Mouse (Mus musculus) hindbrain, embryonic 16.5 days (tissue): Measurements from ENCODE around the gene Kat6b. TPM values are rescaled to one million over a fixed set of nuclear protein-coding genes. Genes with fewer than 3 reads are reported as not detected.

ENCODE experiments used
- ATAC-seq: fragments of 200-750 bp; cut with Nextera tagmentation; 2 replicates; pipeline ENCODE4 v1.8.0; 2017; ENCODE audit warnings: moderate TSS enrichment, moderate library complexity
- H3K27ac ChIP-seq: fragments of 300-500 bp; sonication (generic); 2 replicates; pipeline ENCODE4 v1.5.1; 2014; ENCODE audit warnings: low read depth, mild to moderate bottlenecking, control low read depth, low read length, moderate library complexity
- H3K27me3 ChIP-seq: fragments of 300-500 bp; sonication (generic); replicated peaks from 2 replicates; pipeline ENCODE4 v1.6.1; 2014; ENCODE audit warnings: low read length; ENCODE audit not compliant: control insufficient read depth, insufficient read depth
- H3K36me3 ChIP-seq: fragments of 300-500 bp; sonication (generic); 2 replicates; pipeline ENCODE4 v1.6.1; 2014; ENCODE audit warnings: mild to moderate bottlenecking, low read length, moderate library complexity, mixed read lengths; ENCODE audit not compliant: control insufficient read depth, insufficient read depth
- H3K4me1 ChIP-seq: fragments of 300-500 bp; sonication (generic); 2 replicates; pipeline ENCODE4 v1.6.1; 2014; ENCODE audit warnings: low read depth, low read length; ENCODE audit not compliant: control insufficient read depth, insufficient read depth
- H3K4me2 ChIP-seq: fragments of 300-500 bp; sonication (generic); 2 replicates; pipeline ENCODE4 v1.6.1; 2014; ENCODE audit warnings: mild to moderate bottlenecking, low read length, control low read depth, moderate library complexity
- H3K4me3 ChIP-seq: fragments of 300-500 bp; sonication (generic); 2 replicates; pipeline ENCODE4 v1.5.1; 2014; ENCODE audit warnings: mild to moderate bottlenecking, low read length, control low read depth, moderate library complexity
- H3K9ac ChIP-seq: fragments of 300-500 bp; sonication (generic); 2 replicates; pipeline ENCODE4 v1.6.1; 2014; ENCODE audit warnings: low read depth, mild to moderate bottlenecking, control low read depth, low read length, moderate library complexity
- H3K9me3 ChIP-seq: fragments of 300-500 bp; sonication (generic); 2 replicates; pipeline ENCODE4 v1.6.1; 2014; ENCODE audit warnings: mild to moderate bottlenecking, low read length, moderate library complexity; ENCODE audit not compliant: control insufficient read depth
- WGBS: fragments of 180-500 bp; shearing (Covaris S2); extraction: QIAGEN DNeasy Blood & Tissue Kit; methylation state at CpG from one replicate; pipeline ENCODE4 v1.1.7; 2014; 5-methylcytosine and 5-hydroxymethylcytosine counted together
- polyA plus RNA-seq: library from polyadenylated mRNA; unstranded; fragments of >200 nt; fragmentation: Nextera tagmentation; extraction: Ambion mirVana; gene quantifications from 2 replicates; pipeline ENCODE4 v1.2.1, GENCODE M21; 2015

The Kat6b gene
- polyA plus RNA-seq, 1 experiment from 2014 or later, result 14.2 TPM

DNA sequence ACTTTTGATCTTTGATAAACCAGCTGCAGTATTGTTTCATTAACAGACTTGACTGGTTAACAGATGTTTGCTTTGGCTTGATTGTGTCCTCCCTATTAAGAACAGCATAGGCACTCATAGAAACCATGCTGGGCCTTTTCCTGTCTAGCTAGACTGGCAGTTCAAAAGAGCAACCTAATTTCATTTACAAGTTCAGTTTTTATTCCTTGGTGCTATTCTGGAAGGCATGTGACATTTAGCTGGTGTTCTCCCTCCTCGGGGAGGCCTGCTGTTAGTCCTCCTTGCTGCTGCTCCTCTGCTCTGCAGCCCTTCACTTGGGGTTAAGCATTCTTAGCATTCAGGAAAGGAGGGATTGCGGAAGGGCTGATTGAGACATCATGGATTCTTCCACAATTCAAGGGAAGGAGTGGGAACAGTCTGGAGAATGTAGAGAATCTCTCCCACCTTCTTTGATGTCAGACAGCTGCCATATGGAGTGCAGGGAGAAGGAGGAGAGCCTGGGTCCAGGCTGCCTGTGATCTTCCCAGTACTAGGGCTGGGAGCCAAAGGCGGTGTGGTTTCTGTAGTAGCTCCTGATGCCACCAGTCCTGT, 42.7 kb downstream of the Kat6b start:
- H3K27ac ChIP-seq, result peak overlapping the region; percentile 52; the same call in 1 of the 2 replicates
- no peak overlapping the region for H3K9ac ChIP-seq
- no peaks in the 10 kb centered on the region for H3K27me3 ChIP-seq
- H3K4me1 ChIP-seq, result peaks cover 20% of the 10 kb centered on the region
- no peak overlapping the region for H3K4me3 ChIP-seq
- H3K36me3 ChIP-seq, result no peaks in the 10 kb centered on the region
- H3K4me2 ChIP-seq, result no peak overlapping the region
- WGBS, result 40% methylated on average over 3 of the region's 3 CpGs
- no peaks in the 10 kb centered on the region for H3K9me3 ChIP-seq
- peak; percentile 69 for ATAC-seq

DNA sequence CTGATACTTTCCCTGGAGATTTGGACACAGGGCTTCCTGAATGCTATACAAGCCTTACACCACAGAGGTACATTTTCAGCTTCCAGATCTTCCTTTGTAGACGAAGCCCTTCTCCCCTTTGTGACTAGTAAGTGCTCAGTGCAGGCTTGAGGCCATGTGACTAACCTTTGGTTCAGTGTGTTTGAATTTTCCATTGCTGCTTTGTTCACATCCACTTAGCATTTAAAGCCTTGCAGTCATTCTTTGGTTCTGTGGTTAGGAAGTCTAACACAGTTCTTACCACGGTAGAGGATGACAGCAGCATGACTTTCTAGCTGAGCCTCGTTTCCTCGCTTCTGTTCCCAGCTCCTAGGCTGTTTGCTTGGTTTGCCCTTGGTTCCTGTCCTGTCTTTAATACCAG, 44.4 kb downstream of the Kat6b start:
- Histone ChIP-seq H3K9ac (no peak overlapping the region), H3K4me2 (no peak overlapping the region), H3K9me3 (no peaks in the 10 kb centered on the region), H3K36me3 (no peaks in the 10 kb centered on the region), H3K4me1 (peaks cover 16% of the 10 kb centered on the region), H3K27ac (no peak overlapping the region), H3K27me3 (no peaks in the 10 kb centered on the region), H3K4me3 (no peak overlapping the region)
- no peak for ATAC-seq
- WGBS, result 61% methylated on average over 4 of the region's 4 CpGs

DNA sequence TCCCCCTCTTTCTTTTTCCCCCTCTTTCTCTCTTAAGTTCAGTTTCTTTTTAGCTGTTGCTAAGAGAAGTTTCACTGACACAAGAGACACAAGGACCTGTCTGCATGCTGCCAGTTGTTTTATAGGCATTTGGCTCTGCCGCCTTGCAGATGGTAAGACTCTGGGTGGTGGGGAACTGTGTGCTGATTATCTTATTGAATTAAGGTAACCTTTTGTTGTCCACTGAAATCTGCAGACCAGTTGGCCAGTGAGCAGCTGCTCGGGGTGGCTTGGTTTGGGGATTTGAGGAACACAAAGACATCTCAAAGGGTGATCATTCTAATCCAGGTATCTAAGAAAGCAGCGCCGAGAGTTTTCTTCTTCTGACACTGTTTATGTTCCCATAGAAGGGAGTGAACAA, 52.3 kb downstream of the Kat6b start:
- H3K4me1 ChIP-seq, result peaks cover 8% of the 10 kb centered on the region
- no peaks in the 10 kb centered on the region for H3K9me3 ChIP-seq
- no peak overlapping the region for H3K9ac ChIP-seq
- H3K36me3 ChIP-seq, result no peaks in the 10 kb centered on the region
- H3K27ac ChIP-seq, result no peak overlapping the region
- no peak overlapping the region for H3K4me3 ChIP-seq
- H3K4me2 ChIP-seq, result no peak overlapping the region
- ATAC-seq, result no peak
- 43% methylated on average over 4 of the region's 4 CpGs for WGBS
- no peaks in the 10 kb centered on the region for H3K27me3 ChIP-seq

DNA sequence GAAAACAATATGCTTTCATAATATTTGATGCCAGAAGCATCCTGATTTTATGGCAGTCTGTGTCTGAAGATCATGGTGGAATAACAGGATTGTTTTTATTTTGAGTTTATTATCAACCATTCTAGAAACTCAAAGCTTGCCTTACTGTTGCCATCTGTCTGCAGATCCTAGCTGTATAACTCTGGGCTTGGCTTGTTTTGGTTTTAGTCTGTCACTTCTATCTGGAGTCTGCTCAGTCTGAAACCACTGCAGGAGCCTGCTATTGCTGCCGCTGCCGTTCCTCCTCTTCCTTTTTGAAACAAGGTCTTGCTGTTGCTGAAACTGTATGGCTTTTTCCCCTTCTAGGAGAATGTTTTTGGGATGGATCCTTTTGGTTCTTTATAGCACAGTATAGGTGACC, 52.8 kb downstream of the Kat6b start:
- Histone ChIP-seq H3K4me3 (no peak overlapping the region), H3K4me1 (peaks cover 8% of the 10 kb centered on the region), H3K4me2 (no peak overlapping the region; the same call in 1 of the 2 replicates), H3K9ac (no peak overlapping the region), H3K9me3 (no peaks in the 10 kb centered on the region), H3K27ac (no peak overlapping the region), H3K27me3 (no peaks in the 10 kb centered on the region), H3K36me3 (no peaks in the 10 kb centered on the region)
- 58% methylated on average over 2 of the region's 2 CpGs for WGBS
- no peak for ATAC-seq

DNA sequence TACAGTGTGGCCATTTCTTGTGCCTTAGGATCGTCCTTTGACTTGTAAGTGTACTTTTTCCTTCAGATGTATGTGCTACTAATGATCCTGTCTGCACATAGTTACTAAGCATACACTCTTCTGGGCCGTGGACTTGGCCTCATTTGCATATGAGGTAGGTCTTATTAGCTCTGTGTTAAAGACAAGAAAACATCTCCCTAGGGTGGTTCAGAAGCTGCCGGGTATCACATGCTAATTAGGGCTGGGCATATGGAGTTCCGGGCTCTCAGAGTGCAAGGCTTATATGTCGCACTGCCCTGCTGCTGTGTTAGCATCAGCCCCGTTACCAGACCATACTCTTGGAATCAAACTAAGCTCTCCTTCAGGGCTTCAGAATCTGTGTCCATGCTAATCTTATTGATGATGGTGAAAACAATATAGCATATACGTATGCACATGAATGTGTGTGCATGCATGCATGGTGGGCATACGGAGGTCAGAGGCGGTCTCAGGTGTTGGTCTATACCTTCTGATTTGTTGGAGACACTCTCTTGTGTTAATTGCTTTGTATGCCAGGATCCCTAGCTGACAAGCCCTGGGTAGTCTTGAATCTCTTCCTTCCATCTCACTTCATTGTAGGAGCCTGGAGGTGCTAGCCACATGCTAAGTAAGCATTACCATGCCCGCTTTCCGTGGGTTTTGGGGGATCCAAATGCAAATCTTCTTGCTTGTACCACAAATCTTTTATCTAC, 53.5 kb downstream of the Kat6b start:
- peaks cover 8% of the 10 kb centered on the region for H3K4me1 ChIP-seq
- no peaks in the 10 kb centered on the region for H3K27me3 ChIP-seq
- ATAC-seq, result peak; percentile 79
- H3K9me3 ChIP-seq, result no peaks in the 10 kb centered on the region
- no peaks in the 10 kb centered on the region for H3K36me3 ChIP-seq
- no peak overlapping the region for H3K27ac ChIP-seq
- no peak overlapping the region for H3K4me3 ChIP-seq
- WGBS, result 48% methylated on average over 11 of the region's 11 CpGs
- peak overlapping the region; percentile 2; the same call in 1 of the 2 replicates for H3K4me2 ChIP-seq
- no peak overlapping the region for H3K9ac ChIP-seq

DNA sequence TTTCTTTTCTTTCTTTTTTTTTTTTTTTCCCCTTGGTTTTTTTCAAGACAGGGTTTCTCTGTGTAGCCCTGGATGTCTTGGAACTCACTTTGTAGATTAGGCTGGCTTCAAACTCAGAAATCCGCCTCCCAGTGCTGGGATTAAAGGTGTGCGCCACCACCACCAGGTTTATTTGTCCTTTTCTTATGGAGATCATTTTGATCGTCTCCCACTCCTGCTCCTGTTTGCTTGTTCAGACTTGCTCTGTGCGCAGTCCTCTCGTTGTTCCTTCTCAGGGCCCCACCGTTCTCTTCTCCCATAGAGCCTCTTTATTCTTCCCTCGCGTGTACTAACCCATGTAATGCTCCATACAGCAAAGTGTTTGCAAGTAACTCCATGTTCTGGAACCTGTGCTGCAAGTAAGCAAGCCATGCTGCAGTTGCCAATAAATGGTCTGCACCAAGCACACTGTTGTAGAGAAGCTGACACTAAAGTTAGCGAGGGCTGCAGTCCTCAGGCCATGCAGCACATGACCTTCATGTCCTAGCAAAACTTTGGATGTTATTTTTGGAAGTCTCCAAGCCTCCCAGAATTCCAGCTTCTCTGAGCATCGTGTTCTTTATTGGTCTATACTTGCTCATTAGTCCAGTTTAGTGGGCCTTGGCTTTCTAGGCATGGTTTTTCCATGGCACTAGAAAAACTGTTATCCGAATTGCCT, 55.4 kb downstream of the Kat6b start:
- Histone ChIP-seq H3K36me3 (no peaks in the 10 kb centered on the region), H3K4me1 (peaks cover 8% of the 10 kb centered on the region), H3K27me3 (no peaks in the 10 kb centered on the region), H3K9me3 (no peaks in the 10 kb centered on the region), H3K4me2 (no peak overlapping the region), H3K27ac (no peak overlapping the region), H3K4me3 (no peak overlapping the region), H3K9ac (no peak overlapping the region)
- ATAC-seq, result no peak
- 82% methylated on average over 11 of the region's 11 CpGs for WGBS

DNA sequence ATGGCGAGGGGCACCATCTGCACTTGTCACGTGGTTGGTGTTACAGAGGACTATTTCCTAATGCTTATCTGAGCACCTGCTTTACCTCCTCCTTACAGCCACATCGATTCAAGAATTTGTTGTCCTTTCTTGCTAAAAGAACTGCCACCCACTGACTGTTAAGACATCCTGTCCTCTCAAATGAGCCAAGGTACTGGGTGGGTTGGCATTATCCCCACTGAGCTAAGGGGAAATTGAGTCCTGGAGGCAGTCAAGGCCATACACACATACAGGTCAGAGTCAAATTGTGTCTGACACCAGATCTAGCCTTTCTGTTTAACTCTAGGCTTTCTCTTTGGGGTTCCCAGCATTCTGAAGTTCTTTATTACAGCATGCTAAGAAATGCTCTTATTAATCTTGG, 56.6 kb downstream of the Kat6b start:
- Histone ChIP-seq H3K9ac (no peak overlapping the region), H3K27ac (no peak overlapping the region), H3K9me3 (no peaks in the 10 kb centered on the region), H3K27me3 (no peaks in the 10 kb centered on the region), H3K4me2 (no peak overlapping the region), H3K4me3 (no peak overlapping the region), H3K4me1 (peaks cover 8% of the 10 kb centered on the region), H3K36me3 (peaks cover 2% of the 10 kb centered on the region; the same call in 1 of the 2 replicates)
- 85% methylated on average over 3 of the region's 3 CpGs for WGBS
- no peak for ATAC-seq

DNA sequence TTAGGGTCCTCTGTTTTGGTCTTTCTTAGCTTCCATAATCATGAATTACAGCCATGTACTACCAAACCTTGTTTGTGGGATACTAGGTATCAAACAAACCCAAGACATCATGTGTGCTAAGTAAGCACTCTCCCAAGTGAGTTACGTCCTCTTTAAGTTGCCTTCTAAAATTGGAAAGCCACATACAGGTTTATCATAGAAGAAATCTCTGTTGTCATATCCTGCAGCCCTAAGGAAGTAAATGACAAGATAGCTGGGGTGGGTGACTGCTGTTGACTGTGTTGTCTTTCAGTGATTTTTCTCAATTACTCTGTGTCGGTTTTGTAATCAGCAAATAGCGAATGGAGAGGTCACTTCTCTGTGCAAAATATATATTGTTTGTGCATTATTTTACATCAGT, 58.5 kb downstream of the Kat6b start:
- no peak for ATAC-seq
- 90% methylated on average over 3 of the region's 3 CpGs for WGBS
- peaks cover 2% of the 10 kb centered on the region; the same call in 1 of the 2 replicates for H3K36me3 ChIP-seq
- H3K27me3 ChIP-seq, result no peaks in the 10 kb centered on the region
- no peak overlapping the region for H3K9ac ChIP-seq
- H3K4me2 ChIP-seq, result no peak overlapping the region
- peaks cover 4% of the 10 kb centered on the region for H3K4me1 ChIP-seq
- no peak overlapping the region for H3K27ac ChIP-seq
- no peaks in the 10 kb centered on the region for H3K9me3 ChIP-seq
- no peak overlapping the region for H3K4me3 ChIP-seq

DNA sequence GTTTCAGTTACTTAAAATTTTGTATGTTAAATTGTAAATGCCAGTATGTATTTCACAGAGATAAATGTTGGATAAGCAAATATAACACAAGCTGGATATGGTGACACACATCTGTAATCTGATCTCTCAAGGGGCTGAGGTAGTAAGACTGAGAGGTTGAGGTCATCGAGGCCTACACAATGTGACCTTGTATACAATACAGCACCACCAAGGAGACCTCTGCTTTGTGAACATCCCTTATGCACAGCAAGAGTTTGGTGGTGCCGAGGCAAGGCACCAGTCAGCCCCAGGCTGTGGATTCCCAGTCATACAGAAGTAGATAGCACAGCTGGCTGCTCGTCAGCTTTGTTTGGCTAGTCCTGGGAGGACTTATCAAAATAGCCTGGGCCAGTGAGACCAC, 59.1 kb downstream of the Kat6b start:
- H3K4me1 ChIP-seq, result peaks cover 5% of the 10 kb centered on the region
- H3K27ac ChIP-seq, result no peak overlapping the region
- H3K36me3 ChIP-seq, result peaks cover 2% of the 10 kb centered on the region; the same call in 1 of the 2 replicates
- no peak overlapping the region for H3K4me3 ChIP-seq
- H3K27me3 ChIP-seq, result no peaks in the 10 kb centered on the region
- H3K4me2 ChIP-seq, result no peak overlapping the region
- 57% methylated on average over 3 of the region's 3 CpGs for WGBS
- H3K9ac ChIP-seq, result no peak overlapping the region
- ATAC-seq, result no peak
- no peaks in the 10 kb centered on the region for H3K9me3 ChIP-seq
